Mouse (Mus musculus) lung, postnatal 36 days (tissue): ENCODE data around the gene Grin2b.

Experiments
- DNase-seq: peaks from one replicate; pipeline ENCODE4 v3.0.0; 2022; ENCODE audit warnings: mixed read lengths

Gene Grin2b

DNA sequence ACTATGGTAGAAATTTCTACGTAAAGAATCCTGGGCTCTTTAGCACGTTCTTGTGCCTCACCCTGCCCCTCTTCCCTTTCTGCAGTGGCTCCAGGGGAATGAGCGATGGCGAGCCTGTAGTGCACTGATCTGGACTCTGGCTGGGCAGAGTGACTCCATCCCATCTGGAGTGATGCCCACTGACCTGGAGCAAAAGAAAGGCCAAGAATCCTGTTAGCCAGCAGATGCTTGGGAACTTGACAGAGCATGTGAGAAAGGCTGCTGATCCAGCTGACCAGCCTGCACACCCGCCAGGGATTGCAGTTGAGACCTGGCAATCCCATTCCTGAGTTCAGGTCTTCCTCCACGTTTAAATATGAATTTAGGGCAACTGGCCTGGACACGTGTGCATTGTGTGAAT is 178.6 kb downstream of the Grin2b start:
- peak; percentile 7 for DNase-seq

DNA sequence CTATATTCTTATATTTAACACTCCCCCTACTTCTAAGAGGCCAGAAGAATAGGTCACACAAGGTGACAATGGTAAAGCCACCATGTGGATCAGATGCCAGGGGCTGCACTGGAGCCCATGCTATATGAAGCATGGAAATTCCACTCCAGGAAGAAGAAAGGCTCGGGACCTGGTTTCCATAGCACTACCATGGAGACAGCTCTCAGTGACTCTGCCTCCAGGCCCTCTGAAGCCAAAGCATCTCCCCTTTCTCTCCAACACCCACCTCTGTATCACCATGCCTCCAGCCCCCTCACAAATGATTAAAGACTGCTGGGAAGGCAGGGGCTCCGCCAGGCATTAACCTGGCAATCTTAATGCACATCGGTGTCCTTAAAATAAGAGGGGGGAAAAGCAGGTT is 179.4 kb downstream of the Grin2b start:
- DNase-seq = no peak

DNA sequence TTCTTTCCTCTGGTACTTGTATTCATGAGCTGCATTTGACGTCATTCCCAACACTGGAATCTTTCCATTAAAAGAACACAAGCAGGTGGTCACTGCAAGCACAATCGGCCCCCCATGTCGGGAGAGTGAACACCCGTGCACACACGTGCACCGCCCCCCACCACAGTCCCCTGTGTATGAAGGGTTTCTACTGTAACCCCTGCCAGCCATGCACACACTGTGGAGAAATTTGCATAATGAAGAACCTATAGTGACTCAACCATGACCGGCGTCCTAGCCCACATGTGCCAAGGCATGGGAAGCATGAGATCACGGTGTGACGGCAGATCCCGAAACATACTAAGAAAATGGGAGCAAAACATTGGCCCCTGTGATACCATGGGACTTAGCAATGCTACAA is 179.9 kb downstream of the Grin2b start:
- no peak for DNase-seq

DNA sequence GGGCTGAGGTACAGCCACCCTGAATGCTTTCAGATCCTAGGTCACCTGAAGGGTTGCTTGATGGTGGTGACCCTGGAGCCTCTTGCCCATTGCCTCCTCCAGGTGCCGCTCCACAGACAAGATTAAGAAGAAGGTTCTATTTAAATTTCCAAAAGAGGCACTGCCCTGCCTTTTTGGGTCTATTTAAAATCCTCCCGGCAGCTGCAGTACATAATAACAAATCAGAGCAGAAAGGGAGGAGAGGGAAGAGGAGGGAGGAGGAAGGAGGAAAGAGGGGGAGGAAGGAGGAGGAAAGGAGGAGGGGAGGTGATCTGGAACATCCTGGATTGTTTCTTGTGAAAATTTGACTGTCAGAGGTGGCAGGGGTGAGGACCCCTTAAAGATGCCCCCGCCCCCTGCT is 197.2 kb downstream of the Grin2b start:
- no peak for DNase-seq

DNA sequence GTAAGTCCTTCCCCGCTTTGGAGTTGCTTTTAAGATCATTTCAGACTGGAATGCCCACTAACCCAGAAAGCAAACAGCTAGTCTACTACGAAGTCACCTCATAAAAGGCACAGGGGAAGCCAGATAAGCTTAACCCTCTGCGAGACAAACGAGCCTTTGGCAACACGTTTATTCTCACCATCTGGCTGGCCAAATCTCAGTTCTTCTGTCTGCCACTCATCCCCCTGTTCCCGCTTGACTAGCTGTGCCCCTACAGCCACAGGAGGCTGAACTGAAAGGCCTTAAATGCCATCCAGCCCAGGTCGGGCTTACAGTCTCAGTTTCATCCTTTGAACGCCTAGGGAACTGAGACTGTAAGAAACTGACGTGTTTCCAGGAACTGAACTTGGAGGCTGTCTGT is 200.8 kb downstream of the Grin2b start:
- no peak for DNase-seq

DNA sequence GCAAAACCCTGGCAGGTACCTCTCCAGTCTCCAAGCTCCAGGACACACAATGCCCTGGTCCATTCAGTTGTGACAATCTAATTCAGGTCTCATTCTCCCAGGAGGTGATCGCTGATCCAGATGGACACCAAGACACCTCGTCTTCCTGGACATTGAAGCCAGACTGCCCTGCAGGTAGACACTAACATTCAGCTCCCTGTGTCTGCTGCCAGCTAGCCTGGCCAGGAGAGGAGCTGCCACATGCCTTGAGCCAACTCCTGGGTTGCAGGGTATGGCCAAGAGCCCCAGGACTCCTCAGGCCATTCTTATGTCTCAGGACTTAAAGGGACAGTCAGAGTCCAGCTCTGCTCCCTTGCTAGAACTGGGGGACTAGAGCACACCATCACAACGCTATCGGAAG is 201.8 kb downstream of the Grin2b start:
- DNase-seq = no peak

DNA sequence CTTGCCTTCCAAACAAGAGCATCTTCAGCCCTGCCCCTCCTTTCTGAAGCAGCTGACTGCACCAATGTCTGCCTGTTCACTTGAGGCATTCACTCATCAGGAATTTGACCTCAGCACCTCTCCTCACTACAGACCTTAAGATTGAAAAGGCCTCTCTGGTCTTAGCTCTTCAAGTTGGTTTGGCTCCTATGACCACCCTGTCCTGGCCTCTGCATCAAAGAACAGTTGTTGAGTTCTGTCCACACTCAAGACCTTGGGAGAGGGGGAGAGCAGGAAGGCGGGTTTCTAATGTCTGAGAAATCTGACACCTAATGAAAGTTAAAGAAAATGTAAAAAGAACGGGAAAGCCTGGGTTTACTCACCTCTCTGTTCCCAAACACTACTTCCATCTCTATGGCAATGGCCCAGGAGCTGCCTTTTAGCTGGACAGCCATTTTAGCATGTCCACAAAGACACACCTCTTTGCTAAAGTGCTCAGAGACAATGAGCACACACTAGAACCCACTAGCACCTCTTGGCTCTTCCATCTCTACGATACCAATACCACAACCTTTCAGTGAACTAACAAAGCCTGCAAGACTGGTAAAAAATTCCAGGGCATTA is 202.5 kb downstream of the Grin2b start:
- no peak for DNase-seq

DNA sequence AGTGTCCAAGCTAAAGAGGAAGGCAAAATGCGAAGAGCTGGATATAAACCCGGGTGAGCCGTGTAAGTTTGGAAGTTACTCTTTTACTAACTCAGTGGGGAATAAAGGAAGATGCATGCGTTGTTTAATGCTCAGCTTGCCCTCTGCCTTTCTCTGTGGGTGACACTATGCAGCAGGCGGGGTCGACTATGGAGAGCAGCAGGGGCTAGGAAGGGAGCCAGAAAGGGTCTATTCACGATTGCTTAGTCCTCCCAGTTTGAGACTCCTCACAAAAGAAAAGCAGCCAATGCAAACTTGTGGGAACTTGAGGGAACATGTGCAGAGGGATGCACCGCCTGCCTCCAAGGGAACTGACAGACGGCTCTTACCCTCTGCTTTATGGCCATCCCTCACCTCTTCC is 211.5 kb downstream of the Grin2b start:
- DNase-seq = no peak

DNA sequence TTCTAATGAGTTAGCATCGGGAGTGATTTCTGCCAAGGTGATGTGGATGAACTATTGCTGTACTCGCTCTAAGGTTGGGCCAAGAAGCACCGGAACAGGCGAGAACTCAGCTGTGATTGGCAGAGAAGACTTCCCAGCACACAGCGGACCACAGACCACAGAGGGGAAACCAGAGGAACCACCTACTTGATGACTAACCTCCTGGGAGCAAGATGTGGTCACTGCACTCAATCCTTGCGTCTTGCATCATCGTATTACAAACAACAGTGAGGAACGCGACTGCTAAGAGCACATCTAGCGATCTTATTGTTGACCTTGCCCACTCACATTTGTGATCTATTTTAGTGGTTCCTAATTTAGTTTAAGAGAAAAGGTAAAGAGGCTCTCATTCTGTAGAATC is 213.7 kb downstream of the Grin2b start:
- DNase-seq = no peak

DNA sequence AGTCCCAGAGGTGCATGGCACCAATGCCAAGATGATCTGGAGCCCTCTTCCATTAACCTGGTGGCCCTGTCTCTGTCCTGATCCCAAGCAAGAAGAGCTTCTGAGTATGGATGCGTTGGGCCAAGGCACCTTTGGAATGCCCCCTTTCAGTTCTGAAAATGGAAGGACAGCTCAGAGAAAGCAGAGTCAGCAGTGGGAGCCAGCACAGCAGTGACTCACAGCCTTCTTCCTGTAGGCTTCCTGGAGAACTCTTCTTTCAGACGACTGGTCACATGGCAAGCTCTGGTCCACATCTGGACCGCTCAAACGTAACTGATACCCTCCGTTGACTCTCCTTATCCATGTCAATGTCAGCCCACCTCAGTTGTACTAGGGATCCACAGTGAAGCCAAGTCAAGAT is 221.6 kb downstream of the Grin2b start:
- no peak for DNase-seq

DNA sequence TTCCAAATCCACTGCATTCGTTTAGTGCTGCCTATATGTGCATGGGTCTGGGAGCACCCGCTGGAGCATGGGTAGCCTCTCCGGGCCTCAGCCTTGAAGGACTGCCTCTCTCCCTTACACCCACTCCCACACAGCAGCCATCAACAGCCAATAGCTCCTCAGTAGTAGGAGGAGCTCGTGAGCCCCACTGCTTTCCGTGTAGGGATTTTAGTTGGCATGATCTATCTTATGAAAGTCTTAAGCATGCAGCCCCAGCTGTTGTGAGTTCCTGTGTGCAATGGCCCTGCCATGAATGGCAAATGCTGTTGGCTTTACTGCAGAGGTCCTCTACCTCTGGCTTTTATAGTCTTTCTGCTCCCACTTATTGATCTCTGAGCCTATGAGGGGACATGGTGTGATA is 227.8 kb downstream of the Grin2b start:
- no peak for DNase-seq

DNA sequence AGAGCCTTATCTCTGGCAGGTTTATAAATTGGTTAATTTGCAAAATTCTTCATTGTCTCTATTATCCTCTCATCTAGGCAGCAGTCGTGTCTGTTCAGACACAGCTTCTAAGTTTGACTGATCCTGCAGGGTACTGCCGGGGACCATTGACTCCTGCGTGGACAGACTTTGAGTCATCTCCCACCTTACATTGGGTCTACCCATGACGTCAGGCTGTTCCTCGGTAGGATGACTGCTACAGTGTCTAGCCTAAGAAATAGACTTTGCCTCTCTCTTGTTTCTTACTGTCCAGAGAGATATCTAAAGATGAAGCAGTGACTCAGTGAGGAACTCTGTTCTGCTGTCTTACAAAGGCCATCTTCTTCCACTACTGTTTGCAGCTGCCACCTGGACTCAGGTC is 229.0 kb downstream of the Grin2b start:
- DNase-seq = no peak

DNA sequence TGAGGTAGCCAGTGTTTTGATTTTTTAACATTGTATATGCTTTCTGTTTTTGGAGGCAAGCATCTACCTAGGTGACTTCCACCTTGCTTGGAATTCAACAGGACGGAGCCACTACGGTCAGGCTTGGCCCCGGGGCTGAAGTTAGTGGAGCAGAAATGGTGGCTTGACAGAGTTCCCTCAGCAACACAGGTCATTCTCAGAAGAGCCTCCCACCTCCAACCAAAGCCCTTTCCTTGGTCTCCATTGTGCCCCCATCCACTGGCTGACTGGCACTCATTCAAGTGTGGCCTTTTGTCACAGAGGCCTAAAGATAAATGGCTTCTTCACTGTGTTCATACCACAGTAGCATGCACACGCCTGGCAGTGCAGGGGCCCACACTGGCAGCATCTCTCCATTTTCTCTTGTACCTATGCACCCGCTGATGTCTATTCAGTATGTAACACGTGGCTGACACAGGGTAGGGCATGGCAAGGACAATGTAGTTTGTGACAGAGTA is 230.1 kb downstream of the Grin2b start:
- DNase-seq = no peak

DNA sequence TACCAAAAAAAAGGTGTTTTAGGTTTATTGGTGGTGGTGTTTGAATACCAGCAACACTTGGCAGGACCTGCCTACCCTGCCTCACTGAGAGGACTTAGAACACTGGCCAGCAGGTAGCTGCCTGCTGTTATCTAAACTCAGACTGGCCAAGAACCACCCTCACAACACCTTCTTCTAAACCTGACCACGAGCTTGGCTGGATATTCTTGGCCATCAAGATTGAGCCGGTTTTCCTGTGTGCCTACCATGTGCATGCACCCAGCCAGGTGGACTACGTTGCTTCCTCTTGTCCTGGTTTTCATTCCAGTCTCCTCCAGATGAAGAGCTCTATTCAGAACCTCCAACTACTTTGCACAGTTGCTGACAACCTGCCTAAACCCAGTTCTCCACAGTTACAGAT is 240.4 kb downstream of the Grin2b start:
- DNase-seq = no peak

DNA sequence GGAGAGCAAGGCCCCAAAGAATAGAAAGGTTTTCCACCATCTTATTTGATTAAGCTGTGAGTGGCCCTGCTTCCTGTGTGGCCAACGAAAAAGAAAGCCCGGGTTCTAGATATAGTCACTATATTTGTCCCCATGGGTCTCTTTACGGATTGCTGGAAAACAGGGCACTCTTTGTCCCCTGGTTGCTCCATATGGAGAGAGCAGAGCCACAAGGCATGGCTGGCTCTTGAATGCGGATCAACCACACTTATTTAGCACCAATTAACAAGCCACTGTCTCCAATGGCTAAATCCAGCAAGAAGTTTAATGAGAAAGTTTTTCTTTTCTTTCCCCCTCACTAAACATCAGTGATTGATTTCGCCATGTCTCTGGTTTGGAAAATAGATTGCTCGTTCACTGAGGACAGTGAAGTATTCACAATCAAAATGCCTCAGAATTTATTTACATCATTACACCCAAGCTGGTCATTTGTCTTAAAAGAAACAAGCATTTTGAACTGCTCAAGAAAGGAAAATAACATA is 240.9 kb downstream of the Grin2b start:
- DNase-seq = no peak

DNA sequence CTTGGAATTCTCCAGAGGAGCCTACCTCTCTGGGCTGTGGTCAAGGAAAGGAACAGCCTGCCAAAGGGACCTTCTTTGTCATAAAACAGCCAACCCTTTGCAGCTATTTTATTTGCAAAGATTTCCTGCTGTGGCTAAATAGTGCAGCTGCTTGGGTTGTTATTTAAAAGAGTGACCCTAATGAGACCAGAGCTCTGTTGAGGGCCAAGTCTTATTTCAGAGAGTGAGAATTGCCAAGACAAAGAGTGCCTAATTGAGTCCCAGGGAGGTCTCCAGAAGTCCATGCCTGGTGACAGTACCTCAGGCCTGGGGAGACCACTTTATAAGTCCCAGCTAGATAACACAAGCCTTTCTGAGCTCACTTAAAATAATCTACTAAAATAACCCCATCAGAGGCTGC is 255.6 kb downstream of the Grin2b start:
- no peak for DNase-seq

DNA sequence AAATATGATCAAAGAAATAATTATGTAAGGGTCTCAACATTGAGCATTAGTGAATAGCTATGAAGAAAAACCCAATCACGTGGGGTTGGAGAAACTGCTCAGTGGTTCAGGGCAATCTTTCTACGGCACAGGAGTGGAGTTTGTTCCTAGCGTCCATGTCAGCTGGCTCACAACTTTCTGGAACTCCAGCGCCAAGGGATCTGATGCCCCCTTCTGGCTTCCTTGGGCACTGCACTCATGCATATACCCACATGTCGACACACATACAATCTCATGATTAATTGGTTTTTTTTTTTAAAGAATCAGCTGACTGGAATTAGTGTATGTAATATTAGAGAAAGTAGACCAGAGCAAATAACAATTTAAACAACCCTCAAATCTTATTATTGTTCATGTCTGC is 258.7 kb downstream of the Grin2b start:
- DNase-seq = no peak

DNA sequence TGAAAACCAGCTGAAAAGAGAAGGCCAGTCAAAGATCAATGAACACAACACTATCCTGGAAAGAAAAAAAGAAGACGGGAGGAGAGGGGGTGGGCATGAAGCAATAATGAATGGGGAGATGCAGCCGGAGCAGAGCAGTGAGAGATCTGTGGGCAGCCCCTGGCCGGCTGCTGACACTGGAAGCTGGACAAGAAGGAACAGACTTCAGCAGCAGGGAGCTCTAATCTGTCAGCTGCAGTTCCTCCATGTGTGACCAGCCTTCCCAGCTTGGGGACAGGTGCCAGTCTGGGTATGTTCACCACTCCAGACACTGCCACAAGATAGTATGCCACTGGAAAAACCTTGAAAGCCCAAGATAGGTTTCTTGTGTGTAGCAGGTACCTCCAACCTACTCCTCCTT is 261.2 kb downstream of the Grin2b start:
- DNase-seq = no peak

DNA sequence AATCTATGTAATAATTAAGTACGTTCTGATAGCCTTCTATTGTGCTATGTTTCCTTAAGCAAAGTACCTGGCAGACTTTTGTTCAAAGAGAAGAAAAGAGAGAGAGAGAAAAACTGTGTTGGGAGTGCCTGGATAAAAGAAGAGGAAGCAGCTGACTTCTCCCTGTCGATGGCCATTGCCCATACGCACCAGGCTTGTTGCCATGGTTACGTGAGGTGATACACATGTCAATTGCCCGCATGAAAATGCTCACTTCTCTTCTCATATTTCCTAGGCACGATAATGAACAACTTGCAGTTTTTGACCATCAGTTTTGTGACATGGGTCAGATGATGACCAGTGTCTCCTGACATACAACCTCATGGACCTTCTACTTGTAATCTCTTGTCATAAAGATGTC is 262.2 kb downstream of the Grin2b start:
- no peak for DNase-seq

DNA sequence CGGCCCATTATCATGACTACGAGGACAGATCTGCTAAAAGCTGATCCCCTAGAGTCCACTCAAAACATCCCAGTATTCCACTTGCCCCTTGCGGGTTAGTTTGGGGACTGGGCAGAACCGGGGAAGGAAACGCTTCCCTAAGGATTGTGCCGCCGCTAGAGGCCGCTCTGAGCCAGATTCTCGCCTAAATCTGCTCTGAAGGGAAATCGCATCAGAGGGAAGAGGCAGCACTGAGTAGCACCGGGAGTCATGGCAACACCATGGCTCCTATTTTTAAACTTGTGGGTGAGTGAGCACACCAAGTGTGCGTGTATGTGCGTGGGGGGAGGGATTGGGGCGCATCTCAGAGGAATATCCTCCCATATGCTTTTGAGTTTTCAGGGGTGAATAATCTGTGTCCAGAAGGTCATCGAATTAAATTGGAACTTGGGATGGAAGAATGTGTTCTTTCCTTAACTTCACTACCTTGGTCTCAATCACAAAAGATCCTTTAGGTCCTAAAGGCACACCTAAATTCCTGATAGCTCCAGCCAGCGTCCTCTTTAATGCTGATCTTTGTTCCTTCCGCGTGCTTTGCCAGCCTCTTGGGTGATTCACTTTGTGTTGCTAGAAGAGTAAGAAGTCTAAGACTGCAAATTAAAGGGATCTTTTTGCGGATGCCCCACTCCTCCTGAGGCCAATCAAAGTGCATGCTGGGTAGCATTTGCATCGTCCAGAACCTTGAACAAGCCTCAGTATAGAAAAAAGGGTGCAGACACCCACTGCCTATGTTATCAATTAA is 265.6 kb downstream of the Grin2b start:
- DNase-seq = peak; percentile 75

DNA sequence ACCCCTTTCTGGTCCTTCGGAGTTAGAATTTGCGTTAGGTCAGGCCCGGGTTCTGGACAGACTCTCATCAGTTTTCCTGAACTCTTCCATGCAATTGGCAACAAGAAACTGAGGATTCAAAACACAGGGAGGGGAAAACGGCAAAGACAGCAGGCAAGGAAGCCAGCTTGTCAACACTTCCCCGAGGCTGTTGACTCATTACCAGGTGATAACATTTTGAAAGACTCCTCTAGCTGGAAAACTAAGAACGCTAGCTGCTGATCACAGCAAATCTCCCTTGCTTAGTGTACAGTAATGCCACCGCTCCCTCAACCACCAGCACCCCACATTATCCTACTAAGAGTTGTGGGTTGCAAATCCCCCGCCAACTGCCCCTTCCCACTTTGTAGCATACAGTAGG is 266.2 kb downstream of the Grin2b start:
- DNase-seq = no peak

DNA sequence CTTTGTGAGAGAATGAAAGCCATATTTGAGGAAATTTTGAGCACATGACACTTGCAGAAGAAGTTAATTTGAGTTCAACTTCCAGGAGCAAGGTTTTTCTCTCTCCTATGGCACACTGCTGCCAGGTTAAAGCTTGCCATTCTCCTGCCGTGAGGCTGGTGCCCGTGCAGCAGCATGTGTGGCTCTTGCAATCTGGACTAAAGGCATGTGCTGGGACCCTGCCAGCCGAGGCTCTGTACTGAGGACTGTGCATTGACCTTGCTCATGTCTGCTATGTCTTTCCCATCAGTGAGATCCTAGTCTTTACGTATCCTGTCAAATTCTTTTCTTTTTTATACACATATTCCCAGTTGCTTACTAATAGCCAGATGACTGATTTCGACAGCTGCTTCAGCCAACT is 268.9 kb downstream of the Grin2b start:
- no peak for DNase-seq

DNA sequence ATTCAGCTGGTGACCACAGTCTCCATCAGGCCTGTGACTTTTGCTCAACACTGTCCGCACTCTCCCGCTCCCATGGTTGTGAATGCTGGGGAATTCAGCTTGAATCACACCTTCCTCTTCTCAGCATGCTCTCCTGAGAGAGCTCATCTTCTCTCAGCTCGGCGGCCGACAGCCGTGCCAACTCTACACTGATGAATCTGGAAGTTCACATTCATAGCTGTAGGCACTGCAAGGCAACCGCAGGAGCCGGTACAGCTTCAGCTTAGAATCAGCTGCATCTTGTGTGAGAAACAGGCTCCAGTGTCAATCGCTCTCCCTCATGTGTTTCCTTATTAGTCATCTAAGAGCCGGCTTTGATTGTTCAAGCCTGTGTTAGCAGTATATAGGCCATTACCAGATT is 272.9 kb downstream of the Grin2b start:
- DNase-seq = no peak

DNA sequence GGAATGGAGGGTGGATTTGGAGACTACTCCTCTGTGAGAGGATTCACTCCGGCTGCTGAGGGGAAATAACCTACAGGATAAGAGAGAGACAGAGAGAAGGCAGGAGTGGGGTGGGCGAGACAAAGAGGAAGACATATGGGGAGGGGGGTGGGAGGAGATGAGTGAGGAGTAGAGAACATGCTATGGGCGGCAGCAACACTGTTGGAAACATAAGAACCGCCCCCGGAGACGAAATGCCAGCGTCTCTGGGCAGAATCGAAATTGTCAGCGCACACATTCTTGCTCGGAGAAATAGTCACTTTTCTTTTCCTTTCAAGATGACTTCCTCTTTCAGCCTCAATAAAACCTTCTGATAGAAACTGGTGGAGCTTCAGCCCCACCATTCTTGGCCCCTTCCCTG is 274.1 kb downstream of the Grin2b start:
- DNase-seq = no peak

DNA sequence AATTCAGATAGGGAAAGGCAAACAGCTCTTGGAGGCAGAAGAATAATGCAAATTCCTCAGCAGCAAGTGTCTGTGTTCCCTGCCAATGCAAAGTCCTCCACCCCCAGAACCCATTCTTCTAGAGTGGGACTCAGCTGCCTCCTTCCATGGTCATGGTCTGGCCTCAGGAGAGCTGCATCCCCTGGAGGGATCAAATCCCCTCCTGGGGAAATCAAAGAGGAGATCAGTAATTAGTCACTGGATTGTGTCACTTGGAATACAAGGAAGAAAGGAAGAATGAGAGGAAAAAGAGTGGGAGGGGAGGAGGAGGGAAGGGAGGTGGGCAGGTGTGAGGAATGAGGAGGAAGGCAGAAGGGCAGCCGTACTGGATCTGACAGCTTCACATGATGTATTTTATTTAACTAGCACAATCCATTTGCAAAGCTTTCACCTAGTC is 278.5 kb downstream of the Grin2b start:
- no peak for DNase-seq
